Mouse (Mus musculus) forebrain, postnatal 0 days (tissue): ENCODE results near the gene Uqcc1. TPM values are rescaled to one million over a fixed set of nuclear protein-coding genes. Genes with fewer than 3 reads are reported as not detected.
"Not testable (repeated sequence)": the region's sequence is repeated elsewhere in the genome, so short reads cannot be mapped to it uniquely, and the experiment has no call there.

Experiments
- ATAC-seq: fragments of 200-750 bp; cut with Nextera tagmentation; 2 replicates; pipeline ENCODE4 v1.8.0; 2017; ENCODE audit warnings: mild to moderate bottlenecking, moderate library complexity
- DNase-seq: peaks from one replicate; pipeline ENCODE4 v3.0.0-alpha.2; 2015
- H3K27ac ChIP-seq: fragments of 300-500 bp; sonication (generic); 2 replicates; pipeline ENCODE4 v1.5.1; 2014; ENCODE audit warnings: low read depth, mild to moderate bottlenecking, antibody characterized with exemption, low read length, moderate library complexity, mixed read lengths
- H3K27me3 ChIP-seq: fragments of 300-500 bp; sonication (generic); 2 replicates; pipeline ENCODE4 v1.6.1; 2014; ENCODE audit warnings: mild to moderate bottlenecking, low read length, mixed read lengths; ENCODE audit not compliant: insufficient read depth
- H3K36me3 ChIP-seq: fragments of 300-500 bp; sonication (generic); 2 replicates; pipeline ENCODE4 v1.6.1; 2014; ENCODE audit warnings: mild to moderate bottlenecking, moderate library complexity; ENCODE audit not compliant: insufficient read depth
- H3K4me1 ChIP-seq: fragments of 300-500 bp; sonication (generic); 2 replicates; pipeline ENCODE4 v1.6.1; 2014; ENCODE audit warnings: antibody characterized with exemption; ENCODE audit not compliant: insufficient read depth
- H3K4me2 ChIP-seq: fragments of 300-500 bp; sonication (generic); 2 replicates; pipeline ENCODE4 v1.6.1; 2014; ENCODE audit warnings: low read depth, mild to moderate bottlenecking, moderate library complexity
- H3K4me3 ChIP-seq: fragments of 300-500 bp; sonication (generic); 2 replicates; pipeline ENCODE4 v1.5.1; 2014; ENCODE audit warnings: low read depth, low read length, mixed read lengths
- H3K9ac ChIP-seq: fragments of 300-500 bp; sonication (generic); 2 replicates; pipeline ENCODE4 v1.6.1; 2014; ENCODE audit warnings: mild to moderate bottlenecking
- H3K9me3 ChIP-seq: fragments of 300-500 bp; sonication (generic); 2 replicates; pipeline ENCODE4 v1.6.1; 2016; ENCODE audit warnings: low read length
- CTCF ChIP-seq: sonication (generic); IDR thresholded peaks from 2 replicates; pipeline ENCODE4 v1.5.1; 2016; ENCODE audit warnings: antibody characterized with exemption, control low read depth, low read depth
- WGBS: fragments of 180-500 bp; shearing (Covaris S2); extraction: QIAGEN DNeasy Blood & Tissue Kit; methylation state at CpG from one replicate; pipeline ENCODE4 v1.1.7; 2014; 5-methylcytosine and 5-hydroxymethylcytosine counted together
- polyA plus RNA-seq: library from polyadenylated mRNA; unstranded; fragments of >200 nt; fragmentation: Nextera tagmentation; extraction: Ambion mirVana; gene quantifications from 2 replicates; pipeline ENCODE4 v1.2.1, GENCODE M21; 2015
- total RNA-seq: library from RNA; depleted of rRNA; stranded (reverse); fragments of >200 nt; gene quantifications from 2 replicates; pipeline ENCODE4 v1.2.3, GENCODE M21; 2014

Gene Uqcc1
- total and polyA plus RNA-seq, 2 experiments from 2014 or later: 63.0 to 67.7 TPM

- Histone ChIP-seq H3K9ac (no peak overlapping the region), H3K36me3 (no peaks in the 10 kb centered on the region), H3K9me3 (no peaks in the 10 kb centered on the region), H3K4me3 (no peak overlapping the region), H3K4me1 (no peaks in the 10 kb centered on the region), H3K27me3 (no peaks in the 10 kb centered on the region), H3K27ac (no peak overlapping the region), H3K4me2 (no peak overlapping the region)
- no peak for DNase-seq
- no peak for TF ChIP-seq CTCF
- WGBS: 66% methylated on average over 3 of the region's 3 CpGs
- no peak for ATAC-seq
These were observed 92.1 kb downstream of the Uqcc1 start for GRCm38 (mm10) chr2:155837961-155838360.

GRCm38 (mm10) chr2:155834732-155835131 lies 95.4 kb downstream of the Uqcc1 start, which contains the start of gene Fam83c:
Fam83c (minus strand) TSS chr2:155834854.
- Histone ChIP-seq H3K36me3 (no peaks in the 10 kb centered on the region), H3K4me2 (no peak within 1 kb of the TSS), H3K9me3 (no peaks in the 10 kb centered on the region), H3K9ac (no peak within 1 kb of the TSS), H3K27me3 (no peaks in the 10 kb centered on the region), H3K27ac (no peak within 1 kb of the TSS), H3K4me3 (no peak within 1 kb of the TSS), H3K4me1 (no peaks in the 10 kb centered on the region)
- no peak for ATAC-seq
- WGBS: 67% methylated on average over 9 of the region's 9 CpGs
- no peak for DNase-seq
- no peak for TF ChIP-seq CTCF

GRCm38 (mm10) chr2:155832087-155832486 lies 98.0 kb downstream of the Uqcc1 start:
- not testable (repeated sequence) for H3K4me2 ChIP-seq, ATAC-seq, H3K4me3 ChIP-seq, H3K27me3 ChIP-seq, H3K36me3 ChIP-seq, H3K27ac ChIP-seq, DNase-seq, H3K9me3 ChIP-seq, H3K9ac ChIP-seq
- peaks cover 12% of the 10 kb centered on the region for H3K4me1 ChIP-seq
- TF ChIP-seq CTCF: peak; percentile 30; the same call in 1 of the 2 replicates
- WGBS: 76% methylated on average over 1 of the region's 1 CpGs

GRCm38 (mm10) chr2:155831302-155831701 lies 98.8 kb downstream of the Uqcc1 start:
- peak; percentile 46 for TF ChIP-seq CTCF
- H3K4me2 ChIP-seq: no peak overlapping the region
- no peaks in the 10 kb centered on the region for H3K9me3 ChIP-seq
- H3K9ac ChIP-seq: no peak overlapping the region
- no peak overlapping the region for H3K4me3 ChIP-seq
- 65% methylated on average over 9 of the region's 9 CpGs for WGBS
- ATAC-seq (no peak), DNase-seq (no peak)
- H3K27me3 ChIP-seq: no peaks in the 10 kb centered on the region
- H3K36me3 ChIP-seq: no peaks in the 10 kb centered on the region
- H3K4me1 ChIP-seq: peaks cover 12% of the 10 kb centered on the region
- no peak overlapping the region for H3K27ac ChIP-seq

- peaks cover 12% of the 10 kb centered on the region for H3K4me1 ChIP-seq
- no peak overlapping the region for H3K27ac ChIP-seq
- TF ChIP-seq CTCF: no peak
- no peaks in the 10 kb centered on the region for H3K27me3 ChIP-seq
- ATAC-seq (no peak), DNase-seq (no peak)
- no peaks in the 10 kb centered on the region for H3K9me3 ChIP-seq
- H3K4me3 ChIP-seq: no peak overlapping the region
- H3K9ac ChIP-seq: no peak overlapping the region
- no peak overlapping the region for H3K4me2 ChIP-seq
- WGBS: 93% methylated on average over 8 of the region's 8 CpGs
- H3K36me3 ChIP-seq: no peaks in the 10 kb centered on the region
These were observed 99.3 kb downstream of the Uqcc1 start for GRCm38 (mm10) chr2:155830841-155831240.

GRCm38 (mm10) chr2:155826630-155827424 lies 103.3 kb downstream of the Uqcc1 start, which contains the start of gene Eif6:
Eif6 (minus strand) TSS chr2:155826925.
- Histone ChIP-seq H3K27me3 (no peaks in the 10 kb centered on the region), H3K36me3 (peaks cover 21% of the 10 kb centered on the region), H3K9me3 (no peaks in the 10 kb centered on the region), H3K27ac (peak within 1 kb of the TSS; percentile 89), H3K4me2 (peak within 1 kb of the TSS; percentile 90), H3K9ac (peak within 1 kb of the TSS; percentile 71), H3K4me3 (peak within 1 kb of the TSS; percentile 74), H3K4me1 (peaks cover 12% of the 10 kb centered on the region)
- WGBS: 2% methylated on average over 27 of the region's 27 CpGs
- peak; percentile 24; the same call in 1 of the 2 replicates for TF ChIP-seq CTCF
- DNase-seq (peak; percentile 92), ATAC-seq (peak; percentile 96)

GRCm38 (mm10) chr2:155825904-155826629 lies 104.0 kb downstream of the Uqcc1 start:
- Histone ChIP-seq H3K9ac (peak overlapping the region; percentile 71), H3K27ac (peak overlapping the region; percentile 89), H3K4me2 (peak overlapping the region; percentile 90), H3K4me3 (peak overlapping the region; percentile 74), H3K4me1 (peaks cover 12% of the 10 kb centered on the region), H3K36me3 (peaks cover 26% of the 10 kb centered on the region), H3K9me3 (no peaks in the 10 kb centered on the region), H3K27me3 (no peaks in the 10 kb centered on the region)
- peak; percentile 23 for ATAC-seq
- WGBS: 3% methylated on average over 50 of the region's 52 CpGs
- no peak for DNase-seq
- no peak; the same call in 1 of the 2 replicates for TF ChIP-seq CTCF
